Comparison of ENCODE assay signal across 8 mouse cellular contexts in genomic region chr4:116507425-116508218, GRCm38 (mm10). TPM values are rescaled to one million over a fixed set of nuclear protein-coding genes. Genes with fewer than 3 reads are reported as not detected.
A peak's percentile ranks its signal among the peaks of the same experiment; 100 is the strongest.
DNase-seq lines count a peak whose midpoint lies in the region; ATAC-seq and TF ChIP-seq lines count a peak whose summit lies in the region.

Ipp (plus strand) TSS chr4:116507549.

- no peaks in the 10 kb centered on the region for H3K27me3 ChIP-seq in megakaryocyte, embryonic 14.5 days (replicated peaks)

- H3K4me3 ChIP-seq in cortical plate, adult 2 months (ENCODE audit: insufficient read depth, low read length): peak within 1 kb of the TSS; percentile 62
- peak within 1 kb of the TSS; percentile 94 for H3K4me3 ChIP-seq in megakaryocyte, embryonic 14.5 days (replicated peaks)

- ATAC-seq in activated CD4-positive, CD25-positive, alpha-beta regulatory T cell, adult 4 months: peak; percentile 96

- DNase-seq in gastrocnemius, adult 8-10 months (ENCODE audit: low spot score in 2 of 2): peak; percentile 86 to 91
- peak; percentile 54 for DNase-seq in hindlimb bud, embryonic 11.5 days (ENCODE audit: extremely low spot score, low read depth, low spot score)
- peak; percentile 83 to 93 for DNase-seq in left cerebral cortex, adult 8-10 months (ENCODE audit: low spot score in 2 of 2)
- DNase-seq in right cerebral cortex, postnatal 10 days (ENCODE audit: low spot score in 2 of 2): peak; percentile 97
- DNase-seq in urinary bladder, postnatal 25 days (ENCODE audit: low spot score): peak; percentile 95

- H3K36me3 ChIP-seq in megakaryocyte, embryonic 14.5 days (replicated peaks; ENCODE audit: low read length): peaks cover 17% of the 10 kb centered on the region

- no peaks in the 10 kb centered on the region for H3K9me3 ChIP-seq in megakaryocyte, embryonic 14.5 days

- no peak for TF ChIP-seq CTCF in cortical plate, adult 2 months (IDR thresholded peaks at IDR 0.05; ENCODE audit: extremely low read depth, insufficient read depth, low read length)

- H3K27ac ChIP-seq in cortical plate, adult 2 months (ENCODE audit: insufficient read depth, low read length): peak within 1 kb of the TSS; percentile 40; the same call in 1 of the 2 replicates

- peaks cover 2% of the 10 kb centered on the region; the same call in 1 of the 2 replicates for H3K4me1 ChIP-seq in cortical plate, adult 2 months (ENCODE audit: control insufficient read depth, insufficient read depth, low read length)
- H3K4me1 ChIP-seq in megakaryocyte, embryonic 14.5 days: peaks cover 25% of the 10 kb centered on the region

- TF ChIP-seq POLR2A in cortical plate, adult 2 months (IDR thresholded peaks at IDR 0.05; ENCODE audit: extremely low read depth, insufficient read depth, low read length): peak; percentile 90

RNA-seq across cellular contexts. Expression of gene Ipp, which starts in this region (rescaled TPM):
- polyA plus RNA-seq in activated CD4-positive, CD25-positive, alpha-beta regulatory T cell, adult 4 months (2017; shearing (Covaris generic)): 10 to 100 TPM in 1 of 2 experiments, 1 to 10 TPM in 1; 9.9 to 16.2 TPM
- polyA plus RNA-seq in cortical plate, adult 2 months (2012; rRNA removed): 7.0 and 7.9 TPM in 2 replicates
- total RNA-seq in gastrocnemius, adult 8-10 months (2022): 10 to 100 TPM; 20.1 to 23.7 (median 21.7) TPM
- 10 to 100 TPM; 19.2 to 21.3 (median 20.1) TPM for total RNA-seq in left cerebral cortex, adult 8-10 months (2022)
- 1.2 TPM in 1 of 2 replicates, not detected in the other for polyA plus RNA-seq in megakaryocyte, embryonic 14.5 days (2012; ENCODE audit: insufficient read depth, low replicate concordance)

Comparison
In these comparisons a context has a peak if more than half of its experiments do, and no peak if none do; other contexts are left out.
1. Peak in every context shown above with its lines: DNase-seq, ATAC-seq, H3K4me3 ChIP-seq and H3K27ac ChIP-seq.